Mouse (Mus musculus) limb, embryonic 14.5 days (tissue): ENCODE measurements around the gene Asah2. TPM values are rescaled to one million over a fixed set of nuclear protein-coding genes. Genes with fewer than 3 reads are reported as not detected.

Experiments
- ATAC-seq: fragments of 200-750 bp; cut with Nextera tagmentation; 2 replicates; pipeline ENCODE4 v1.8.0; 2017; ENCODE audit warnings: low read depth, moderate number of reproducible peaks, moderate TSS enrichment; ENCODE audit not compliant: low FRiP score
- DNase-seq: peaks from one replicate; pipeline ENCODE4 v3.0.0-alpha.2; 2015; ENCODE audit warnings: low spot score
- H3K27ac ChIP-seq: fragments of 300-500 bp; sonication (generic); replicated peaks from 2 replicates; pipeline ENCODE4 v1.5.1; 2014; ENCODE audit warnings: low read depth, mild to moderate bottlenecking, low read length, moderate library complexity, mixed read lengths
- H3K27me3 ChIP-seq: fragments of 300-500 bp; sonication (generic); 2 replicates; pipeline ENCODE4 v1.6.1; 2014; ENCODE audit warnings: low read length, mixed read lengths; ENCODE audit not compliant: control insufficient read depth, insufficient read depth
- H3K36me3 ChIP-seq: fragments of 300-500 bp; sonication (generic); 2 replicates; pipeline ENCODE4 v1.6.1; 2014; ENCODE audit warnings: mild to moderate bottlenecking, low read length, moderate library complexity, mixed read lengths; ENCODE audit not compliant: control insufficient read depth, insufficient read depth
- H3K4me1 ChIP-seq: fragments of 300-500 bp; sonication (generic); 2 replicates; pipeline ENCODE4 v1.6.1; 2014; ENCODE audit warnings: antibody characterized with exemption, low read length, mixed read lengths; ENCODE audit not compliant: control insufficient read depth, insufficient read depth
- H3K4me2 ChIP-seq: fragments of 300-500 bp; sonication (generic); replicated peaks from 2 replicates; pipeline ENCODE4 v1.6.1; 2014; ENCODE audit warnings: low read depth, mild to moderate bottlenecking, low read length, moderate library complexity; ENCODE audit not compliant: severe bottlenecking
- H3K4me3 ChIP-seq: fragments of 300-500 bp; sonication (generic); replicated peaks from 2 replicates; pipeline ENCODE4 v1.5.1; 2014; ENCODE audit warnings: low read length
- H3K9ac ChIP-seq: fragments of 300-500 bp; sonication (generic); 2 replicates; pipeline ENCODE4 v1.6.1; 2014; ENCODE audit warnings: mild to moderate bottlenecking, low read depth, low read length, moderate library complexity; ENCODE audit not compliant: severe bottlenecking
- H3K9me3 ChIP-seq: fragments of 300-500 bp; sonication (generic); 2 replicates; pipeline ENCODE4 v1.6.1; 2016; ENCODE audit warnings: low read length; ENCODE audit not compliant: control insufficient read depth
- POLR2A ChIP-seq: fragments of 200-500 bp; IDR thresholded peaks from 2 replicates; pipeline ENCODE4 v1.8.0; 2012; ENCODE audit warnings: inconsistent platforms, mild to moderate bottlenecking, moderate library complexity, borderline replicate concordance; ENCODE audit not compliant: insufficient read depth, insufficient read length; ENCODE audit errors: extremely low read depth
- WGBS: fragments of 180-500 bp; shearing (Covaris S2); extraction: QIAGEN DNeasy Blood & Tissue Kit; methylation state at CpG from one replicate; pipeline ENCODE4 v1.1.7; 2014; 5-methylcytosine and 5-hydroxymethylcytosine counted together
- polyA plus RNA-seq, 2 experiments: library from polyadenylated mRNA; depleted of rRNA in 1 of 2; stranded (reverse) in 1 of 2; unstranded in 1 of 2; fragments of >200 nt; fragmentation: Nextera tagmentation in 1 of 2; extraction: Ambion mirVana in 1 of 2; gene quantifications; 2 replicates each; pipeline versions ENCODE4 v1.2.1 to v1.2.3; 2012 to 2014

Gene Asah2
- polyA plus RNA-seq (2012; rRNA removed), result 5.8 and 6.4 TPM in 2 replicates
- 2.2 and 2.5 TPM in 2 replicates for polyA plus RNA-seq (2014; fragmentation: Nextera tagmentation; extraction: Ambion mirVana)

DNA sequence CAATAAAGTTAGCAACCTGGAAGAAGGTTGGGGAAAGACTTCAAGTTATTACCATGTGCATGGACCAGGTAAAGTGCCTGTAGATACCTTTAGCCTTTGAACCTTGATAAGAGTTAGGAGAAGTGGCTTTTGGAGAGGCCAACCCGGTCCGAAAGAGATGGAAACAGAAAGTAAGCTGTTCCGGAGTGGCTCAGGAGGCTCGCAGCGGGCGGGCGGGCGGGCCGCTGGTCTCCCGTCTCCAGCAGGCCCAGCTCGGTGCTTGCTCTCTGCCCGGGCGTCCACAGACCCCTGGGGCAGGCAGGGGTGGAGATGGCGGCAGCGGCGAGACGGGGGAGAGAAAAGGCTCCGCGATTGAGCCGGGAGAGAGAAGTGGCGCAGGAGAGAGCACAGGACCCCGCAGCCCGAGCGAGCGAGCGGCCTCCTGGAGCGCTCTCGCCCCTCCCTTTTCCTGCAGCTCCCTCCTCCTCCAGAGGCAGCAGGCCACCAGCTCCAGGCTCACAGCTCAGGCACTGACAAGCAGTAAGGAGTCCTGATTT is at the start of gene Asah2:
Gene Asah2, minus strand, starts transcription at position 441 of the 536 bp plus-strand sequence.
- H3K4me3 ChIP-seq, result peak within 1 kb of the TSS; percentile 70
- TF ChIP-seq POLR2A, result peak; percentile 83; the same call in 1 of the 2 replicates
- H3K9me3 ChIP-seq, result no peaks in the 10 kb centered on the region
- H3K27ac ChIP-seq, result peak within 1 kb of the TSS; percentile 95
- no peaks in the 10 kb centered on the region for H3K27me3 ChIP-seq
- peak; percentile 92 for ATAC-seq
- H3K4me2 ChIP-seq, result peak within 1 kb of the TSS; percentile 62
- H3K9ac ChIP-seq, result peak within 1 kb of the TSS; percentile 97
- WGBS, result under 1% methylated on average over 28 of the region's 28 CpGs
- peak; percentile 82 for DNase-seq
- no peaks in the 10 kb centered on the region for H3K36me3 ChIP-seq
- no peaks in the 10 kb centered on the region for H3K4me1 ChIP-seq

DNA sequence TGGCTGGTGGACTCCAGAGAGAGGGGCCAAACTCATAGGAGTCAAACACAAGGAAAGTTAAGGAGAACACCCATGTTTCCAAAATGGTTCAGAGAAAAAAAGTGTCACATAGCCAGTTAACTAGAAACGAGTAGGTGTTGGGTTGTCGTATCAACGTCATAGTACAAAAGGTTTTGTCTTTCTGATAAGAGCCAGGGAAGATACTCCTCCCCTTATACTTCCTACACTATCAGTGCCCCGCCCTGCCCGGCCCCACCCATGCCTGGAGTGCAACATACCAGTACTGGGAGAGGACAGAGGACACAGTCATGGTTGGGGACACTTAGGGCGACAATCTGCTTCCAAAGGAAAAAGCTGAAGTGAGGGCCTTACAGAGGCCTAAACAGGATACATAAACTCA is 49.0 kb upstream of the Asah2 start:
- no peak overlapping the region for H3K9ac ChIP-seq
- DNase-seq, result no peak
- no peaks in the 10 kb centered on the region for H3K27me3 ChIP-seq
- peaks cover 13% of the 10 kb centered on the region for H3K36me3 ChIP-seq
- no peaks in the 10 kb centered on the region for H3K9me3 ChIP-seq
- TF ChIP-seq POLR2A, result no peak
- WGBS, result 93% methylated on average over 6 of the region's 6 CpGs
- H3K4me3 ChIP-seq, result no peak overlapping the region
- H3K4me1 ChIP-seq, result no peaks in the 10 kb centered on the region
- no peak overlapping the region for H3K4me2 ChIP-seq
- no peak overlapping the region for H3K27ac ChIP-seq
- no peak for ATAC-seq

DNA sequence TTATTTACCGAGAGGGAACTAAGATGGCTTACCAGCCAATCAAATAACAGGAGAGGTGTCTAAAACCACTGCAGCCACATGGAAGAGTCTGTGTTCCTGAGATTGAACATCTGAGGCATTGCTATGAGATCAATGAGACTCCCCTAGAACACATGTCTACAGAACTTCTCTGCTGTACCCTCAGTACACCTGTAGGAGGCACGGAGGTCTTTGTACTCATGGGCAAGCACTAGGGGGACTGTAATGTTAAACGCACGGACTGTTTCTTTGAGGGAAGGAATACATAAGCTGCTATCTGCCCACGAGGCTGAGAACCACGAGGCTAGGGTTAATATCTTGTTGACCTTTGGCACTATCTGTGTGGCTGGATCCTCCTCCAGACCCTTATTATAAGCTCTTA is 44.5 kb upstream of the Asah2 start:
- H3K4me2 ChIP-seq, result no peak overlapping the region
- DNase-seq, result no peak
- TF ChIP-seq POLR2A, result no peak
- 76% methylated on average over 6 of the region's 6 CpGs for WGBS
- no peak overlapping the region for H3K27ac ChIP-seq
- H3K9ac ChIP-seq, result no peak overlapping the region
- H3K9me3 ChIP-seq, result no peaks in the 10 kb centered on the region
- ATAC-seq, result no peak
- H3K4me3 ChIP-seq, result no peak overlapping the region
- no peaks in the 10 kb centered on the region; the same call in 1 of the 2 replicates for H3K36me3 ChIP-seq
- no peaks in the 10 kb centered on the region for H3K27me3 ChIP-seq
- no peaks in the 10 kb centered on the region for H3K4me1 ChIP-seq

DNA sequence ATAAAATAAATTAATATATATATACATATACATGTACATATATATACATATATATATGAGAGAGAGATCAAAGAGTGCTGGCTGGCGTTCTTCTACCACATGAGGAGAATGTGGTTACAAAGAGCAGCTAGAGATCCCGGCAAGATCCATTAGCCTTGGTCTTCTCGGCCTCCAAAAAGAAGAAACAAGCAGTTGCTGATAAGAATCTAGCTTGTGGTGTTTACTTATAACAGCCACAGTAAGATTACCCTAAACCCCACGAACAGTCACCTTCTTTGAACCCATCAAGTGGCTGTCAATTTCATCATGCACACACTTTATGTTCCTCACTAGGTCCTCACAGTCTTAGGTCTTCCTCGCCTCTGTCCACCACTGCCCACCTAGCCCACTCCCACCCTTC is 40.7 kb upstream of the Asah2 start:
- Histone ChIP-seq H3K9ac (no peak overlapping the region), H3K27ac (no peak overlapping the region), H3K27me3 (no peaks in the 10 kb centered on the region), H3K36me3 (no peaks in the 10 kb centered on the region; the same call in 1 of the 2 replicates), H3K4me2 (no peak overlapping the region), H3K4me3 (no peak overlapping the region), H3K9me3 (no peaks in the 10 kb centered on the region), H3K4me1 (no peaks in the 10 kb centered on the region)
- DNase-seq (no peak), ATAC-seq (no peak)
- 71% methylated on average over 5 of the region's 5 CpGs for WGBS
- no peak for TF ChIP-seq POLR2A

DNA sequence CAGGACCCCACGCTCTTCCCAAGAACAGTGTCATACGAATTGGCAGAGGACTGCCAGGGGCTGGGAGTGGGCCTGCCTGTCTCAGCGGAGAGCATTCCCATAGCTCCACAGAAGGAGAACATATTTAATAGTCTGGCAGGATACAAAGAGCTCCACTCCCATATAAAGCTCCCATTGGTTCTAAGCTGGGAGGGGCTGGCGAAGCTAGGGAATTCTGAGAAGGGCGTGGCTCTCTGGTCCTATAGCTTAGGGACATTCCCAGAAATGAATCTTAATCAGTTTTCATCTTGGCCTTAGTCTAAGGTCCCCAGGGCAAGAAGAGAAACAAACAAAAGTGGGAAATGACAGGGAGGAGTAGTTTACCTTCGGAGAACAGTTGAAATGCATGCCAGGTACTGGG is 34.4 kb upstream of the Asah2 start:
- TF ChIP-seq POLR2A, result no peak
- H3K4me3 ChIP-seq, result no peak overlapping the region
- no peak overlapping the region for H3K27ac ChIP-seq
- no peak for ATAC-seq
- no peaks in the 10 kb centered on the region for H3K9me3 ChIP-seq
- WGBS, result 82% methylated on average over 6 of the region's 6 CpGs
- 0 out of 2 replicates have a peak, but pooled peaks cover 4% of the 10 kb centered on the region for H3K36me3 ChIP-seq
- H3K4me1 ChIP-seq, result no peaks in the 10 kb centered on the region
- DNase-seq, result no peak
- no peak overlapping the region for H3K4me2 ChIP-seq
- H3K9ac ChIP-seq, result no peak overlapping the region
- no peaks in the 10 kb centered on the region for H3K27me3 ChIP-seq
